Mouse (Mus musculus) E14TG2a.4 (cell line): ENCODE results near the gene Tmem243.

Source experiments
- CTCF ChIP-seq: conservative IDR thresholded peaks from 2 replicates; pipeline ENCODE4 v1.5.1; 2014; ENCODE audit warnings: low read length
- NANOG ChIP-seq: IDR thresholded peaks from 2 replicates; pipeline ENCODE4 v1.6.1; 2014; ENCODE audit warnings: borderline replicate concordance, low read length, mixed read lengths
- POU5F1 ChIP-seq: IDR thresholded peaks from 2 replicates; pipeline ENCODE4 v1.6.1; 2014; ENCODE audit warnings: low read length, borderline replicate concordance

GRCm38 (mm10) chr5:9103958-9104357 is 3.5 kb downstream of the Tmem243 start:
- TF ChIP-seq CTCF = no peak
- no peak for TF ChIP-seq NANOG
- no peak for TF ChIP-seq POU5F1
